Mouse (Mus musculus) urinary bladder, postnatal 36 days (tissue): ENCODE data around the gene Slc25a34.

Source experiments
- DNase-seq, 2 experiments: peaks; one replicate each; pipeline ENCODE4 v3.0.0; 2022; ENCODE audit warnings: low spot score in 2 of 2, mixed read lengths in 1 of 2

Slc25a34 gene

DNA sequence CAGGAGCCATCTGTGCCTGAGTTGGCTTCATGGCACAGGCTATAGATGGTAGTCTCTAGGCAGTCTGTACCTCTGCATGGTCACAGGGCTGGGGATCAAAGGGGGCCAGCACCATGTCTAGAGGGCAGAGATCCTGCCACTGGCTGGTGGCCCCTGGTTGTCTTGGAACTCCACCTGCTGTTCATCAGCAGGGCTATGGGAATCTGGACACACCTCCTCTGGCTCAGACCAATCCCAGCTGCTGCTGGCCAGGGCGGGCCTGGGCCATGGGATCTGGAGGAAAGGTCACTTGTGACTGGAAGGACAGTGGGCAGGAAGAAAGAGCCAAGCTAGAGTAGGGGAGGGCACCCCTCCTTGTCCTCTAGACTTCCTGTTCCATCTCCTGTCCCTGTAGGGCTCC, at the start of gene Slc25a34:
Gene Slc25a34, minus strand, starts transcription at position 156 of the 400 bp plus-strand sequence.
- DNase-seq: peak in 1 of 2 experiments; percentile 60

DNA sequence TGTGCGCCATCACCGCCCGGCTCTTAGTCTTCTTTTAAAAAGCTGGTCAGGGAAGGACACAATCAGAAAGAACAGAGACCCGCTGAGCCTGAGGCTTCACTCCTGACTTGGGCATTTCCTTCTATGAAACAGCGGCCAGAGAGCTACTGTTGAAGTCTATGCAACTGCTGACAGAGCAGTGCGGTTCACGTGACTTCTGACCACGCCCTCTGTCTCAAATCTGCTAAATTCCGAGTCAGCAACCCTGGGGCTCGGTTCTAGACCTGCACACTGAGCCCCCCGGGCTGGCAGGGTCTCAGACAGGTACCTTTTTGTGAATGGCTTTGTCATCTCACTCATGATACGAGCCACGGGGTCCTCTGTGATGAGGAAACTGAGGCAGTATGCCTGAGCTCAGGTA, 48.7 kb upstream of the Slc25a34 start:
- no peak for DNase-seq

DNA sequence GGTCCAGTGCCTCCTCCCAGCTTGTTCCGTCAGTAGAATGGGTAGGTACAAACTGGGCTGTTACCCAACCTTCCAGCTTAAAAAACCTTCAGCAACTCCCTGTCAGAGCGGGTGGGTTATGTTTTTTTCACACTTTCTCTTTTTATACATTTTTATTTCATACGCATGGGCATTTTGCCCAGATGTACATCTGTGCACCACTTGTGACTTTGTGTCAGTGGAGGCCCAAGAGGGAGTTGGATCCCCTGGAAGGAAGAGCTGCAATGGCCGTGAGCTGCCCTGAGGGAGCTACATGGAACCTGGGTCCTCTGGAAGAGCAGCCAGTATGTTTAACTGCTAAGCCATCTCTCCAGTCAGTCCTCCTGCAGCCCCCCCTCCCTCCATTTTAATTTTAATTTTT, 47.8 kb upstream of the Slc25a34 start:
- DNase-seq: no peak

DNA sequence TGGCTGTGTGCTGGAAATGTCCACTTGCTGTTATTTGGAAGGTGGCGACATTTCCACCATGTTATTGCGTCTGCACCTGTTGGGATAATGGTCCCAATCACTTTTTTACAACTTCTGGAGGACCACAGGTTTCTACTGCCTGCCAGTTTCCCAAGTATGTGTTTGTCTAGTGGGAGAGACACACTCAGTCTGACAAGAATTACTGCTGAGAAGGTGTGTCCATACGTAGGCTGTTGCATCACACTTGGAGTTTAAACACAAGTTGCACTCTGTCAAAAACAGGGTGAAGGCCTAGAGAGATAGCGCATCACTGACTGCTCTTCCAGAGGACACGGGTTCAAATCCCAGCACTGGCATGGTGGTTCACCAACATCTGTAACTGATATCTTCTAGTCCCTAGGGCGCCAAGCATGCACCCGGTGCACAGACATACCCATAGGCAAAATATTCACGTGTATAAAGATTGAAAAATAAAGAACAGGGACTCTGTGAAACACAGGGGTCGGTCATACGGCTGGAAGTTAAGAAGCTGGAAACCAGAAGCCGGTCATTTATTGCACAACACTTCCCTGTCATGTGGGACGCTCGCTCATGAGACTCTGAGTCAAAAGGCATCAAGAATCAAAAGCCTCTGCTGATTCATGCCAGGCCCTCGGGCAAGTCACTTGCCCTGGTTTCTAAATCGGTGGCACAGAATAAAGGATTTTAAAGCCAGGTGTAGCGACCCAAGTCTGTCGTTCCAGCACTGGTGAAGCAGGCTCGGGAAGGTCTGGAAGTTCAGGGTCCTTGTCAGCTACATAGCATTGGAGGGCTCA, 46.5 kb upstream of the Slc25a34 start:
- peak; percentile 44 to 68 for DNase-seq

DNA sequence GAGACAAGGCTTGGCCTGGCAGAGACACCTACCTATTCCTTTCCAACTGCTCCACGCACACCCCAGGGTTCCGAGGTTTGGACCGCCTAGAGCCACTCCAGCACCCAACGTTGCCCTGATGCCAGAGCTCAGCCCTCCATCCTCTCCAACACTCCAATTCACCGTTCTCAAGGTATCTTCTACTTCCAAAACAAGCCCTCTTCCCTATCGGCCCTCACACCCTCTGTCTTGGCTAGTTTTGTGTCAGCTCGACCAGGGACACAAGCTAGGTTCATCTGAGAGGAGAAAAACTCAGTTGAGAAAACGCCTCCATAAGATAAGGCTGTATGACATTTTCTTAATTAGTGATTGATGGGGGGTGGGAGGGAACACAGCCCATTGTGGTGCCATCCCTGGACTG, 41.2 kb upstream of the Slc25a34 start, which contains the start of gene Plekhm2:
Gene Plekhm2, minus strand, starts transcription at position 101 of the 400 bp plus-strand sequence.
- no peak for DNase-seq

DNA sequence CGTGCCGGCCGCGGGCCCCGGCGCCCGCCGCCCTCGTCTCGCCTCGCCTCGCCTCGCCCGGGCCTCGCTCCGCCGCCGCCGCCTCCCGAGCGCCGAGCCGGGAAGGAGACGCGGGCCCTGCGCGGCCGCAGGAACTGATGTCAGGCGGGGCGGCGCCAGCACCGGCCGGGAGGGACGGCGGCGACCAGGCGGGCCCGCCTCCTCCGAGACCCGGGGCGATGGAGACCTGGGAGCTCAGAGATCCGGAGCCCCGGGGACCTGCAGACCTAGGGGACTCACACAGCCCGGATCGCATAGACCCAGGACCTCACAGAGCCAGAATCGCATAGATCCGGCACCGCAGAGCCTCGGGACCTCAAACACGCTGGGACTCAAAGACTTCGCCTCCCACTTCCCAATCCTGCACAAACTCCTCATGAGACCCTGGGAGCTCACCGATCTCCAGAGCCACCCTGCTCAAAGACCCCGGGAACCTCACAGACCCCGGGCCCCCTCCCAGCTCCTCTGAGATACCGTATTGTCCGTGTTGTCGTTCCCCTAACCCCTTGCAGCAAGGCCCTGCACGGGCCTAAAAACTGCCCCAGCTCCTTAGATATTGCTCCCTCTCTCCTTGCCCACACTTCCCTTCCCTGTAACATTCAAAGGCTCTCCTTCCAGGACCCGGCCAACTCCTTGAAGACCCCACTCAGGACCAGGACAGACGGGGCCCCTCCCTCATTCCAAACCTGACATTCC, 40.6 kb upstream of the Slc25a34 start:
- peak; percentile 73 to 75 for DNase-seq

DNA sequence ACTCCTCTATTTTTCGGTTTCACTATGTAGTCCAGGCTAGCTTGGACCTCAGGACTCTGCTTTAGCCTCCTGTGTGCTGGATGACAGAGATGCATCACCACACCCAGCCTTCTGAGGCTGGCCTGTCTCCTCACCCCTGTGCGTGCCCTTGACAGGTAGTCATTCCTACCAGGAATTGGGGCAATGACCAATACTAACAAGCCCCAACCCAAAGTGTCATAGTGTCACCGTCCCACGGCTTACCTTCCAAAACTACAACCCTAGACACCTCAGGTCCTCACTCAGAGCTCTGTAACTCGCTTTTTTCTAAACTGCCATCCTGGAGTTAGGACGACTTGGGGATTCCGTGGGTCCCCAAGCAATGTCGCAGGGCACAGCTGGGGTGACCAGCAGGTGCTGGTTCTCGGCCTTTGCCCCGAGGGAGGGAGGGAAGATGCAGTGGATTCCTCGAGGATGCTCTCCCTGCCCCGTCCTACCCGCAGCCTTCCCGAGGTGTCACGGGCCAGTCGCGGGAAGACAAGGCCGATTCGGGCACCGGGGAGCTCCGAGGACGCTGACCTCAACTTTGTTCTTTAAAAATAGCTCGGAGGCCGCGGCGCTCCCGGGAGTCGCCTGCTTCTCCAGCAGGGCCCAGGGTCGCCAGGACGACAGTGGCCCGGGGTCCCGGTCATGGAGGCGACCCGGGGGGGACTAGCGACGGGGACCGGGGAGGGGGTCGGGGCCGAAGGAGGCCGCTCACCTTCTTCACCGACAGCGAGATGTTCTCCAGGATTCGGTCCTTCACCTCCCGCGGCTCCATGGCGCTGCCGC, 39.7 kb upstream of the Slc25a34 start:
- peak in 1 of 2 experiments; percentile 22 for DNase-seq

DNA sequence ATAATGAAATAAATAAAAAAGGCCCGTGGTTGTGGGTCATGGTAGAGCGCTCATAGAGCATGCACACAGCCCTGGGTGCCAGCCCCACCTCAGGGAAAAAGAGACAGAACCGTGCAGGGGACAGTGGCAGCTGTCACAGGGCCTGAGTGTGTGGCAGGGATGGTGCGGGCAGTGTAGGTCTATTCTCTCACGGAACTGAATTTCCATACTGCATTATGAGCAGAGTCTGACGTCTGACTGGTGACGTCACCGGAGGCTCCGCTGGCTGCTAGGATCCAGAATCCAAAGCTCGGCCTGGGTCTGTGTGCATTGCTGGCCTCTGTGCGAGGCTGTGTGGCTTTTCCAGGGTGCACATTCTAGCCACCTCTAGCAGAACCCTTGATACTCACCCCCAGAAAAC, 37.3 kb upstream of the Slc25a34 start:
- no peak for DNase-seq

DNA sequence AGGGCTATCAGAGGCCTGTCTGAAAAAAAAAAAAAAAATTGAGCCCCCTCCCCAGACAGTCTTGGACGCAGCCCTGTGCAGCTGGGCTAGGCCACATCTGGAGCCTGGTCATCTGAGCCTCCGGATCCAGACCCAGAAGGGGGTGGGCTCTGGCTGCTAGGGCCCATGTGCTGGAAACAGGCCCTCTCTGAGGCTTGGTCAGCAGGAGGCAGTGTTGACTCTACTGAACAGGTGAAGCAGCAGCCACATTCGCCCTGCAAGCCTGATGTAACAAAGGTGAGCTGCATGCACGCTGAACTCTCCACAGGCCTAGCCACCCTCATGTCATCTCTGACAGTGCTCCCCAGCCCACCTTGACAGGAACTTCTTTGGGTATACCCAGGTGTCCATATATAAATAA, 36.1 kb upstream of the Slc25a34 start:
- DNase-seq: no peak

DNA sequence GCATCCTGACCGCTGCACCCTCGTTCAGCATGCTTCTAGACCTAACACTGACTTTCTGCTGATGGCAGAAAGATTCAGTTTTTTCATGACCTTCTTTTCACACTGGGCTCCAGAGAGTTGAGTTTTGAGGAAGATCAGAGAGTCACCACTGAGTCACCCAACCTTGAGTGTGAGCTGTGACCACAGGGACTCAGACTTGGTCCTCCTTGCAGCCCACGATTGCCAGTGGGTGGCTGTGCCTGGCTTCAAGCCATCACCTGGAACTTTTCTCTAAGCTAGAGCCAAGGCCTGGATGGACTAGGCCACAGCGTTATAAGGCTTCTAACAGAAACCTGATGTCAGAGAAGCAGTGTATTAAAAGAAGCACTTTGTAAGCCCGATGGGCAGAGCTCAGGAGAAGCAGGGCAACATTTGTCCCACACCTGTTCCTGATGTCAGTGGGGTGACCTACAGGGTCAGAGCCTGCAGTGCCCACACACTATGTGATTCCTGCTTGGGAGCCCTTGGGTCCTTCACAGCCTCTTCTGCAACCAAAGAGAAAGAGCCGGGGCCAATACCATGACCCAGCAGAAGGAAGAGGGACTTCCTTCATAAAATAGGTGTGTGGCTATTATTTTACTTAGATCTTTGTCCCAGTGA, 35.3 kb upstream of the Slc25a34 start:
- DNase-seq: no peak

DNA sequence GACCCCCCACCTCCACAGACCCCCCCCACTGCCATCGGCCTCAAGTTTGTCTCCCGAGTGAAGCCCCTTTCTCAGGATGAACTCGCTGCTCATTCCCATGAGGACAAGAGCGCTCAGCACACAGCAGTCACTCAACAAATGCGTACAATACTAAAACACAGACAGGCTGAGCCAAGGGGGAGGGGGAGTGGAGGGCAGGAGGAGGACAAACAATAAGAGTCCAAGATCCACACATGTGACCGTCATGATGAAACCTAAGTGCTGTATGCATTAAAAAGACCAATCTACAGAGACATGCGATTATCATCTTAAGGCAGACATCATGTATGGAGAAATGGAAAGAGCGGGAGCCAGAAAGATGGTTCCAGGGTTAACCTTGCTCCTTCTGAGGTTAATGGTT, 33.3 kb upstream of the Slc25a34 start:
- no peak for DNase-seq

DNA sequence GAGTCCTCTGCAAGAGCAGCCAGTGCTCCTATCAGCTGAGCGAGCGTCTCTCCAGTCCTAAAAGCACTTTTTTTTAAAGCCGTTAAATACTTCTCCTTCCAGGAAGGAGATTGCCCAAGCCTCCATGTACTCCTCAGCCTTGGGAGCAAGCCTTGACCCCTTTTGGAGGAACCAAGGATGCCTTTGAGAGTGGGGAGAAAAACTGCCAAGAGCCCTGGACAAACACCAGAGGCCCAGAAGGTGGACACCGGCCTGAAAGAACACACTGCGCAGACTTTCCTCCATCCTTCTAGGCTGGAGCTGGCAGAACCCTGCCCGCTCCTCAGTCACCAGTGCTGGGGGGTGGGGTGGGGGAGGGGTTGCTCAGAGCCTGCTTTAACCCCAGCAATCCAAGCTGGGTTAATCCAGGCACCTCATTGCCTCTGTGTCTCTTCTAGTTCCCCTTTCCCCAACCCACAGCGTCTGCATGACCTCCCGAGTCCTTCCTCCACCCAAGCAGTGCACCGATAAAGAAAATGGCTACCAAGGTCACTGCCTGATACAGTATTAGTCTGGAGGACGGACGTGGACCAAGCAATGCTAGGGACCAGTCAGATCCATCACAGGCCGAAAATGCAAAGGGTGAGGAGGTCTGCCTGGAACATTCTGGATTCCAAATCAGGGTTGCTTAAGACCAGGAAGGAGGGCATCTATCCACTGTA, 32.4 kb upstream of the Slc25a34 start:
- peak in 1 of 2 experiments; percentile 44 for DNase-seq

DNA sequence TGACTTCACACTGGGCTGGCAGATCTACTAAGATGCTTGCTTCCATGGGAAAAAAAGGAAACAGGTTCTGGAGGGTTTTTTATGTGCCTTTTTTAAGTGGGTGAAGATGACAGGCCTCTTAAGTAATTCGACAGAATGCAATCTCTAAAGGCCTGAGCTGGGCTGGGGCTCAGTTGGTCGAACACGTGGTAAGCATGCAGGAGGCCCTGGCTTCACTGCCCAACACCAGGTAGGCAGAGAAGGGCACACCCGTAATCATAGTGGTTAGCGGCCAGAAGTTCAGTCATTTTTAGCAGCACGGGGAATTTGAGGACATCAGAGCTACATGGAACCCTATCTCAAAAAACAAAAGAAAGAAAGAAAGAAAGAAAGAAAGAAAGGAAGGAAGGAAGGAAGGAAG, 30.9 kb upstream of the Slc25a34 start:
- no peak for DNase-seq

DNA sequence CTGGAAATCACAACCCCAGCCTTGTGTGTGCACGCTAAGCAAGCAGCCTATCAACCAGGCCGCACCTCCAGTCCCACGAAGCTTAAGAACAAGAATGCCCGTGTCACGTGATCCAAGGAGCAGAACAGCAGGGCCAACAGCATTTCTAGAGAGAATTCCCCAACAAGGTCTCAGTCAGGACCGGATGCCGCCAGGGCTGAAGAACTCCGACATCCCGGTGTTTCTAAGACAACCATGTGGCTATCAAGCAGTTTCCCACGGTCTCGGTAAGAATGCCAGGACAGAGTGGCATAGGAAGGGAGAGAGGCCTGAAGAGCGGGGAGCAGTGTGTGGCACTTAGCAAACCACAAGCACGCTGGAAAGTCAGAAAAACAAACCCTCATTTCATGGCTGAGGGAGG, 30.2 kb upstream of the Slc25a34 start:
- DNase-seq: no peak

DNA sequence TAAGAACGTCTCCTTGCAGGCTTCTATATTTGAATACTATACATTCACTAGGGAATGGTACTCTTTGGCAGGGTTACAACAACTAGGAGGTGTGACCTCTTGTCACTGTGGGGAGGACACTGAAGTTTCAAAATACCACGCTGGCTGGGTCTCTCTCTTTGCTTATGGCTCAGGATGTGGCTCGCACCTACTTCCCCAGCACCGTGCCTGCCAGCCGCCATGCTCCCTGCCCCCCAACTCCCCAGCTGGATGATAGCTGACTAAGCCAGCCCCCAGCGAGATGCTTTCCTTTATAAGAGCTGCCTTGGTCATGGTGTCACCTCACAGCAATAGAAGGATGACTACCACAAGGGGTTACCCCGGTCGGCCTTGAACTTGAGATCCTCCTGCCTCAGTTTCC, 29.4 kb upstream of the Slc25a34 start:
- DNase-seq: no peak

DNA sequence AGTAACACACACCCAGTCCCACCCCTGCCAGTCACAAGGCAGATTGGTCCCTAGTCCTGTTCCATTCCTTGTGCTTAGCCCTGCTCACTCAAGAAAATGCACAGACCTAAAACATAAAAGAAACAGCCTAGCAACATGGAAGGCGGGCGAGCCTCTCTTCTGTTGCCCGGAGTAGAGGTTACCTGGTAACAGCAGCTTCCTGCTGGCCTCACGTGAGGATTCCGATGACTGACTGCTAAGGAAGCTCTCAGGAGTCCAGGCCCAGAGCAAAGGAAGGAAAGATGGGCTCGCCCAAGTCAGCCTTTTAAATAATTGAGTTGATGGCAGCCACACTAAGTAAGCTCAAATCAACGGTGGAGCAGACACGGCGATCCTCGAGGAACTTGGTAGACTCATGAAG, 28.3 kb upstream of the Slc25a34 start:
- no peak for DNase-seq

DNA sequence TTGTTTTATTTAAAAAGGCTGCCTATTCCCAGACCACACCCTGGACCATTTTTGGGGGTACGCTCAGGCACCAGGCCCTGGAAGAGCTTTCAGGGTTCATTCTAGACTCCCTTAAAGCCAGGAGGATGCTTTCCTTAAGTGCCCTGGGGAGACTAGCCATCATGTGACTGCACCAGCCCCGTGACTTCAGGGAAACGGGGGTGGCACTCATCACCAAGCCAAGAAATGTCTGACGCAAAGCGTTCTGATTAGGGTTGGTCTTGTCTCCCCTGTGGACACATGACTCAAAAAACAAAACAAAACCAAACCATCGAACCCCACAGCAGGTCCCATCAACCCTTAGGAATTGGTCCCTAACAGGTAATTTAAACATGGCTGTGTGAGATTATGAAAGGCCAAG, 27.7 kb upstream of the Slc25a34 start:
- DNase-seq: no peak

DNA sequence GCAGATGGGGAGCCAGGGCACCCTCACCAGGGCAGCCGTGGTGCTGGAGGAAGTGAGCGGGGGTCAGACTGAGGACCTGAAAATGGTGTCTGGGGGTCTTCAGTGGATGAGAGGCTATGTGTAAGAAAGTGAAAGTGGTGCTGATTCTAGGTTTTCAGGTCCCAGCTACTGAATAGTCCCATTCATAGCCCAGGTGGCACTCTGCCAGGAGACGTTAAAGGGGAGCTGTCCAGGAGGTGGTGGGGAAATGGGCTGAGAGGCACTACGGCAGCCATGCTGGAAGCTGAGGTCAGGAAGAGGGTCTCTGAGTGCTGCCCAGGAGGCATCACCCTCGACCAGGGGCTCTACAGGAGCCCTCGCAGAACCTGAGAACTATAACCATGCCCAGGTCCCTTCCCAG, 25.6 kb upstream of the Slc25a34 start:
- no peak for DNase-seq

DNA sequence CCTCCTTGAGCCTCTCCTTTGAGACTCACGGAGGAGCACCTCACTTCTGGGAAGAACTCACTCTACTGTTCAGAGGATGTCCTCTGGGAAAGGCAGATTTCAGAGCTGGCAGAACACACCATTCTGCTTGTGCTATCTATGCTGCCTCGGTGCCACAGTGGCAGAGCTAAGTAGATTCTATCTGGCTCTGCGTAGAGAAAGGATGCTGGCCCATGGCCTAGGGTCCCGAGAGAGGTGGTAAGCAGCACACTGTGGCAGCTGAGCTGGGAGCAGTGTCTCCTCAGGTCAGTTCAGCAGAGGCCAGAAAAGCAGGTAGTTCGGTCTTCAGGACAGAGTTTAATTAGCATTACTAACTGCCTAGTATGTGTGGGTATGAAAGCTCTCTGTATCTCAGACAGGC, 24.6 kb upstream of the Slc25a34 start:
- no peak for DNase-seq

DNA sequence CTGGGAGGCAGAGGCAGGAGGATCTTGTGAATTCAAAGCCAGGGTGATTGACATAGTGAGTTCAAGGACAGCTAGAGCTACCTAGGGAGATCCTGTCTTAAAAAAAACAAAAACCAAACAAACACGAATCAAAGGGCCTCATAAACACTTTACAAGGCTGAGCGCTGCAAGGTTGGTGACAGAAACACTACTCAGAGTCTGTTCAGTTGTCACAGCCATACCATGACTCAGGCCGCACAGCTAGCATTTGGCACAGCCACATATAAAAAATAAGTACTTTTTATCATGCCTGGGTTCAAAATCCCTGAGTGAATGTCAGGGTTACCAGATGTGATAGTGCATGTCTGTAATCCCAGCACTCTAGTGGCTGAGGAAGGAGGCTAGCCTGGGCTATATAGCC, 23.6 kb upstream of the Slc25a34 start:
- no peak for DNase-seq

DNA sequence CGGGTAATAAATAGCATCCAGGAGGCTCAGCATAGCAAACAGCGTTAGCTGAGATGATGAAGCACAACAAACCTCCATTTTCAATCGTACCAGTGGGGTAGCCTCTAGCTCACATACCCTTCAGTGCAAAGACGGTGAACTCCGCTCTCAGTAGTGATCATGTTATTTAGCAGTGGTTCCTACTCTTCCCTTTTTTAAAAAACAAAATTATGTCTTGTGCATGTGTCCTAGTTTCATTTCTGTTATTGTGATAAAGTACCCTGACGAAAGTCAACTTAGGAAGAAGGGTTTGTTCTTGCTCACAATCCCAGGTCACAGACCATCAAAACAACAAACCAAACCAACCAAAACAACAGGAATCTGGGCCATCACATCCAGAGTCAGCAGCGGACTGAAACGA, 22.4 kb upstream of the Slc25a34 start:
- DNase-seq: no peak
